Mouse (Mus musculus) midbrain, embryonic 15.5 days (tissue): ENCODE results near the gene Stk25. TPM values are rescaled to one million over a fixed set of nuclear protein-coding genes. Genes with fewer than 3 reads are reported as not detected.

Experiments
- ATAC-seq: fragments of 200-750 bp; cut with Nextera tagmentation; replicated peaks from 2 replicates; pipeline ENCODE4 v1.8.0; 2017; ENCODE audit warnings: moderate TSS enrichment
- H3K27ac ChIP-seq: fragments of 300-500 bp; sonication (generic); 2 replicates; pipeline ENCODE4 v1.5.1; 2015; ENCODE audit warnings: mild to moderate bottlenecking, inconsistent platforms
- H3K27me3 ChIP-seq: fragments of 300-500 bp; sonication (generic); replicated peaks from 2 replicates; pipeline ENCODE4 v1.6.1; 2015; ENCODE audit warnings: inconsistent platforms
- H3K36me3 ChIP-seq: fragments of 300-500 bp; sonication (generic); replicated peaks from 2 replicates; pipeline ENCODE4 v1.6.1; 2015; ENCODE audit warnings: inconsistent platforms
- H3K4me1 ChIP-seq: fragments of 300-500 bp; sonication (generic); 2 replicates; pipeline ENCODE4 v1.6.1; 2015; ENCODE audit warnings: inconsistent platforms
- H3K4me2 ChIP-seq: fragments of 300-500 bp; sonication (generic); 2 replicates; pipeline ENCODE4 v1.6.1; 2015; ENCODE audit warnings: inconsistent platforms, mild to moderate bottlenecking, moderate library complexity
- H3K4me3 ChIP-seq: fragments of 300-500 bp; sonication (generic); 2 replicates; pipeline ENCODE4 v1.5.1; 2015; ENCODE audit warnings: mild to moderate bottlenecking, inconsistent platforms
- H3K9ac ChIP-seq: fragments of 300-500 bp; sonication (generic); 2 replicates; pipeline ENCODE4 v1.6.1; 2015; ENCODE audit warnings: mild to moderate bottlenecking, inconsistent platforms
- H3K9me3 ChIP-seq: fragments of 300-500 bp; sonication (generic); 2 replicates; pipeline ENCODE4 v1.6.1; 2016; ENCODE audit warnings: inconsistent platforms
- WGBS: fragments of 180-500 bp; shearing (Covaris S2); methylation state at CpG from one replicate; pipeline ENCODE4 v1.1.7; 2015; ENCODE audit warnings: mixed read lengths; 5-methylcytosine and 5-hydroxymethylcytosine counted together
- polyA plus RNA-seq: library from polyadenylated mRNA; unstranded; fragments of >200 nt; fragmentation: Nextera tagmentation; extraction: Ambion mirVana; gene quantifications from 2 replicates; pipeline ENCODE4 v1.2.1, GENCODE M21; 2015

Stk25 gene
- polyA plus RNA-seq, 1 experiment from 2014 or later, result 353 TPM

DNA sequence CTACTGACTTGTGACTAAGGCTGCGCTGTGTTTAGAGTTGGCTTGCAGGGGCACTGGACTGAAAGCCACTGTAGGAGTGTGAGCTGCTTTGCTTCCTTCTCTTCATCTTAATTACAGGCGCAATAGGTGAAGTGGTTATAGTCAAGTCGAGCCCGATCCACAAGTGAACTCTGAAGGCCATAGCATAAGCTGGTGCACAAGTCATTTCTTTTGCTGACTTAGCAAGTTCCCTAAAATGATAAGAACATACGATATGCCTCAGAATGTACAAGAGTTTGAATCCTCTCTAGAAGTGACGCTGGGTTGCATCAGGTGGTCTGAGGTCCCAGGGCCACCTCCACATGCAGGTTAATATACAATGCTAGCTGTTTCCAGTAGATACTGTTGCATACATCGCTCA lies 76.9 kb downstream of the Stk25 start:
- ATAC-seq, result no peak
- WGBS, result 97% methylated on average over 7 of the region's 7 CpGs

DNA sequence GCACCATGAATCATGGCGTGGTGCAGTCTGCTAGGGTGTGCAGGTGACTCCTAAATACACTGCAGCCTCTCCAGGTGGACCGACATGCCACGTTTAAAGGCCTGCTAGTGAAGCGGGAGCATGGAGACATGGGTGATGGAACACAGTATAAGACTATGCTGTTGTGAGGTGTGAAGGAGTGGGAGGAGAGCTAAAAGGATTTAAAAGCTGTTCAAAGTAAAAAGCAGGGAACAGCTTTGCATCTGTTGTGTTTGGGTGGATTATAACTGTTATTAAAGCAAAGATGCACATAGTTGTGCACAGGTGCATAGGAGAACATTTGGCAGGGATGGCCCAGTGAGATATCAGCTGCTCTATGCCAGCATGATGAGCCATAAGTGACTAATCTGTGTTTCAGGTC lies 80.6 kb downstream of the Stk25 start:
- H3K36me3 ChIP-seq, result no peaks in the 10 kb centered on the region; the same call in 1 of the 2 replicates
- no peak overlapping the region for H3K4me3 ChIP-seq
- no peaks in the 10 kb centered on the region for H3K9me3 ChIP-seq
- no peak for ATAC-seq
- no peaks in the 10 kb centered on the region for H3K4me1 ChIP-seq
- no peak overlapping the region for H3K9ac ChIP-seq
- no peaks in the 10 kb centered on the region for H3K27me3 ChIP-seq
- H3K27ac ChIP-seq, result no peak overlapping the region
- no peak overlapping the region for H3K4me2 ChIP-seq
- whole genome bisulfite sequencing, result 80% methylated on average over 4 of the region's 4 CpGs

More for the DNA sequence above, 76.9 kb downstream of the Stk25 start:
- Histone ChIP-seq H3K36me3 (no peaks in the 10 kb centered on the region; the same call in 1 of the 2 replicates), H3K27ac (no peak overlapping the region), H3K4me1 (no peaks in the 10 kb centered on the region), H3K4me2 (no peak overlapping the region), H3K4me3 (no peak overlapping the region), H3K27me3 (no peaks in the 10 kb centered on the region), H3K9me3 (no peaks in the 10 kb centered on the region), H3K9ac (no peak overlapping the region)

GRCm38 (mm10) chr1:93577066-93577465 lies 81.4 kb downstream of the Stk25 start:
- Histone ChIP-seq H3K4me1 (no peaks in the 10 kb centered on the region), H3K9me3 (no peaks in the 10 kb centered on the region), H3K4me2 (no peak overlapping the region), H3K27me3 (no peaks in the 10 kb centered on the region), H3K4me3 (no peak overlapping the region), H3K36me3 (no peaks in the 10 kb centered on the region; the same call in 1 of the 2 replicates), H3K27ac (no peak overlapping the region), H3K9ac (no peak overlapping the region)
- ATAC-seq, result no peak
- whole genome bisulfite sequencing, result 82% methylated on average over 3 of the region's 3 CpGs

Other genes with a start within 250 kb of the Stk25 start
- 70.9 and 71.1 TPM in 2 replicates for gene Hdlbp, start 179.8 kb downstream of the Stk25 start, polyA plus RNA-seq
- gene Farp2, start 146.6 kb downstream of the Stk25 start, polyA plus RNA-seq, result 4.6 and 5.0 TPM in 2 replicates
- 104 TPM in 2 replicates for gene Bok, start 27.0 kb upstream of the Stk25 start, polyA plus RNA-seq
- gene Atg4b, start 92.8 kb upstream of the Stk25 start, polyA plus RNA-seq, result 107 and 108 TPM in 2 replicates
- 54.7 and 56.8 TPM in 2 replicates for gene Thap4, start 96.2 kb upstream of the Stk25 start, polyA plus RNA-seq
- gene Dtymk, start 143.3 kb upstream of the Stk25 start, polyA plus RNA-seq, result 135 and 146 TPM in 2 replicates
- gene Ing5, start 145.3 kb upstream of the Stk25 start, polyA plus RNA-seq, result 10.2 and 10.9 TPM in 2 replicates
- 18.1 and 18.7 TPM in 2 replicates for gene D2hgdh, start 166.2 kb upstream of the Stk25 start, polyA plus RNA-seq
- gene Gal3st2, start 202.6 kb upstream of the Stk25 start, polyA plus RNA-seq, result not detected in 2 replicates